Mouse (Mus musculus) E14TG2a.4 (cell line): ENCODE measurements around the gene Chid1.

Source experiments
- CTCF ChIP-seq: conservative IDR thresholded peaks from 2 replicates; pipeline ENCODE4 v1.5.1; 2014; ENCODE audit warnings: low read length
- NANOG ChIP-seq: IDR thresholded peaks from 2 replicates; pipeline ENCODE4 v1.6.1; 2014; ENCODE audit warnings: borderline replicate concordance, low read length, mixed read lengths

DNA sequence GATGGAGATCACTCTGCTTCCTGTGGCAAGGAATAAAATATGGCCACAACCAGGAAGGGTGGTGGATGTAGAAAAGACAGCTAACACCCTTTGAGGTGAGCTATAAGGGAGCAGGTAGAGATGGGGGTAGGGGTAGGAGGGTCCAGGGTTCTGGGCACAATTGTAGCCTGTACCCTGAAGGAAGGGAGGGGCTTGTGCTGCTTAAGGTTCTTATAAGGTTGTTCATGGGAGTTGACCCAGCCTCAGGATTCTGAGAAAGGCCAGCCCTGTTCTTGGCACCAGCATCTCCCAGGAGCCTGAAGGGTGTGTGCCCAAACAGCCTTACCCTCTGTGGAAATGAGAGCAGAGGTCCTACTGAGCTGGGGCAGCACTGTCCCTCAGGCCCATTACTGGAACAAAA, 87.7 kb downstream of the Chid1 start:
- TF ChIP-seq CTCF (no peak), NANOG (no peak)
